Mouse (Mus musculus) kidney, embryonic 16.5 days (tissue): ENCODE measurements at regions not wholly inside any gene's neighbourhood (a gene's known extent, or its start where the extent isn't known, plus 50 kb on each side); places are given as distances from the start of the nearest gene placed in this dataset.

Source experiments
- ATAC-seq: fragments of 200-750 bp; cut with Nextera tagmentation; 2 replicates; pipeline ENCODE4 v1.8.0; 2017; ENCODE audit warnings: moderate TSS enrichment; ENCODE audit not compliant: low FRiP score, low TSS enrichment
- H3K27ac ChIP-seq: fragments of 300-500 bp; sonication (generic); 2 replicates; pipeline ENCODE4 v1.5.1; 2014; ENCODE audit warnings: low read length
- H3K27me3 ChIP-seq: fragments of 300-500 bp; sonication (generic); 2 replicates; pipeline ENCODE4 v1.6.1; 2014; ENCODE audit warnings: low read length, control low read depth, mixed read lengths; ENCODE audit not compliant: insufficient read depth
- H3K36me3 ChIP-seq: fragments of 300-500 bp; sonication (generic); 2 replicates; pipeline ENCODE4 v1.6.1; 2014; ENCODE audit warnings: low read length, control low read depth, mixed read lengths; ENCODE audit not compliant: insufficient read depth
- H3K4me1 ChIP-seq: fragments of 300-500 bp; sonication (generic); 2 replicates; pipeline ENCODE4 v1.6.1; 2014; ENCODE audit warnings: low read length, control low read depth, mixed read lengths; ENCODE audit not compliant: insufficient read depth
- H3K4me2 ChIP-seq: fragments of 300-500 bp; sonication (generic); replicated peaks from 2 replicates; pipeline ENCODE4 v1.6.1; 2014; ENCODE audit warnings: low read depth, low read length
- H3K4me3 ChIP-seq: fragments of 300-500 bp; sonication (generic); 2 replicates; pipeline ENCODE4 v1.5.1; 2014; ENCODE audit warnings: mild to moderate bottlenecking, low read length
- H3K9ac ChIP-seq: fragments of 300-500 bp; sonication (generic); replicated peaks from 2 replicates; pipeline ENCODE4 v1.6.1; 2014; ENCODE audit warnings: low read length
- H3K9me3 ChIP-seq: fragments of 300-500 bp; sonication (generic); 2 replicates; pipeline ENCODE4 v1.6.1; 2016; ENCODE audit warnings: low read length, control low read depth
- WGBS: fragments of 180-500 bp; shearing (Covaris S2); extraction: QIAGEN DNeasy Blood & Tissue Kit; methylation state at CpG from one replicate; pipeline ENCODE4 v1.1.7; 2014; 5-methylcytosine and 5-hydroxymethylcytosine counted together

DNA sequence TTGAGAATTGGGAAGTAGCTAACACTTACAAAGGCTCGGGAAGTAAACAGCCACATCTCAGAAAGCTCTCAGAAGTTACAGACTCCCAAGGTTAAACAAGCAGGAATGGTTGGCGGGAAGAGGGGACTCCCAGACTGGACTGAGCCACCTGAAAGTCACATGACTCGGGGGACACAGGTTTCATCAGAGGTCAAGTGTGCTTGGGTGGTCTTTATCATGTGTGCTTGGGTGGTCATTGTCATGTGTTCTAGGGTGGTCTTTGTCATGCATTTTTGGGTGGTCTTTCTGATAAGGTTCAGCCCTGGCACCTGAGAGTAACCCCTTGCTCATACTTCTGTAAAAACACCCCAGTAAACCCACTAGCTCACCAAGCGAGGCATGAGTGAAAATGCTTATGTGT, 218.1 kb downstream of the Dhx35 start:
- no peak overlapping the region for H3K4me3 ChIP-seq
- WGBS: 73% methylated on average over 4 of the region's 4 CpGs
- no peak overlapping the region for H3K27ac ChIP-seq
- H3K4me2 ChIP-seq: no peak overlapping the region
- H3K36me3 ChIP-seq: no peaks in the 10 kb centered on the region
- H3K27me3 ChIP-seq: no peaks in the 10 kb centered on the region
- H3K9me3 ChIP-seq: no peaks in the 10 kb centered on the region
- H3K9ac ChIP-seq: no peak overlapping the region
- no peak for ATAC-seq
- no peaks in the 10 kb centered on the region for H3K4me1 ChIP-seq

DNA sequence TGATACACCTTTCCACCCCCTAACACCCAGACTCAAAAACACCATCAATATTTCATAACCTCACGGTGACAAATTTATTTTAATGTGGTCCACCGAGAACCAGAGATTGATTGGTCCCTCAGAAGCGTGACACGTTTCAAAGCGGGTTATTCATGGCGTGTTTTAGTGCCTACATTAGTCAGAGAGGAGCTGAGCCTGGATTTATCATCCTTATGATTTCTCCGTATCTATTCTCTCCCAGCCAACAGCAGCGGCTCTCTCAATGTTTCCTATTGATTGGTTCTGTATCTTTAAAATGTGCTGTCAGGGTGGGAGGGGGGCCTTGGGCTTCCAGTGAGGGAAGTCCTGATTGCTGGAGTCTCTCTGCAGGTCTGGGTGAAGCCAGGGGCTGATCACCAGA, 219.9 kb downstream of the Dhx35 start:
- H3K4me2 ChIP-seq: no peak overlapping the region
- no peak for ATAC-seq
- H3K9me3 ChIP-seq: no peaks in the 10 kb centered on the region
- H3K27ac ChIP-seq: no peak overlapping the region
- H3K36me3 ChIP-seq: no peaks in the 10 kb centered on the region
- no peaks in the 10 kb centered on the region for H3K4me1 ChIP-seq
- no peaks in the 10 kb centered on the region for H3K27me3 ChIP-seq
- no peak overlapping the region for H3K4me3 ChIP-seq
- H3K9ac ChIP-seq: no peak overlapping the region
- WGBS: 57% methylated on average over 8 of the region's 8 CpGs

DNA sequence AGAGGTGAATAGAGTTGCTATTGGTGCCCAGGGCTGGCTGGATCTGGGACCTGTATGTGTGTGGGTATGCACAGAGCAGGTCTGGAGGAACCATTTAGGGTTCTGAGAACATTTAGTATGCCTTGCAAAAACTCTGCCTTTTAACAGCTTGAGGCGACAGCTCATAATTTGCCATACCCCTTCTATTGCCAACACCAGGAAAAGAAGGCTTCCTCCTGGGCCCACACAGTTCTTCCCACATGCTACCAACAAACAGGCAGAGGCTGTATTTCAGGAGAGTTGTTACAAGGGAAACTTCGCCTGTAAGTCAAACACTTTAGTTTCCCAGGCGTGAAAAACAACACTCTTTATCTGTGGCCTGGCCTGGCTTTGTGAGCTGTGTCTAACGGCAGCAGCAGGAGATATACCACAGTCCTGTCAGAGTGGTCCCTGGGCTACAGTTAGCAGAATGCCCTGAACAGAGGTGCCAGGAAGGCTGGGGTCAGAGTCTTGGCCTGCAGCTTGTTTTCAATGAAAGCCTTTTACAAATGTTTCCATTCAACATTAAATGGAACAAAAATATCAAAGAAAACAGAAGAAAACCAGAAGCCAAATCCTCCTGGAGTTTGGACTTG, 225.4 kb downstream of the Dhx35 start:
- Histone ChIP-seq H3K4me2 (no peak overlapping the region), H3K4me3 (no peak overlapping the region), H3K27ac (no peak overlapping the region), H3K36me3 (no peaks in the 10 kb centered on the region), H3K27me3 (no peaks in the 10 kb centered on the region), H3K9ac (no peak overlapping the region), H3K4me1 (no peaks in the 10 kb centered on the region), H3K9me3 (no peaks in the 10 kb centered on the region)
- no peak for ATAC-seq
- 31% methylated on average over 4 of the region's 4 CpGs for WGBS

DNA sequence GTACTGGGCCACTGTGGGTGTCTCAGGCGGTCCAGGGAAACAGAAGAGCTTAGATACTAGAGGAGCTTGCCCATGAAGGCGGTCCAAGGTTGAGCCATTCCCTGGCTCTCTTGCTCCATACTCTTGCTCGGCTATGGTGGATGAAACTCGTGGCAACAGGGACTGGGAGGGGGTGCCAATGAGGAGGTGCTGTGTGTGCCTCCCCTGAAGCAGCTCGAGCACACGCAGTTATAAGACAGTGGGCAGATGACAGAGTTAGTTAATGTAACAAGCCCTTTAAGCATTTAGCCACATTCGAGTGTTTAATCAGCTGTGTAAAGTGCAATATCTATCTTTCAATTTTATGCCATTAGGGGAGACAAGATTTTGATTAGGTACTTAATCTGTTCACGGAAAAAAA, 237.5 kb downstream of the Dhx35 start:
- ATAC-seq: no peak

GRCm38 (mm10) chr2:159039916-159040315, 245.3 kb downstream of the Dhx35 start:
- H3K9ac ChIP-seq: no peak overlapping the region
- 62% methylated on average over 4 of the region's 4 CpGs for WGBS
- no peaks in the 10 kb centered on the region for H3K36me3 ChIP-seq
- no peaks in the 10 kb centered on the region for H3K27me3 ChIP-seq
- no peak for ATAC-seq
- H3K4me1 ChIP-seq: no peaks in the 10 kb centered on the region
- no peaks in the 10 kb centered on the region for H3K9me3 ChIP-seq
- H3K27ac ChIP-seq: no peak overlapping the region
- no peak overlapping the region for H3K4me2 ChIP-seq
- H3K4me3 ChIP-seq: no peak overlapping the region

More for the DNA sequence above, 237.5 kb downstream of the Dhx35 start:
- Histone ChIP-seq H3K4me1 (no peaks in the 10 kb centered on the region), H3K27ac (no peak overlapping the region), H3K9me3 (no peaks in the 10 kb centered on the region), H3K9ac (no peak overlapping the region), H3K27me3 (no peaks in the 10 kb centered on the region), H3K36me3 (no peaks in the 10 kb centered on the region), H3K4me3 (no peak overlapping the region), H3K4me2 (no peak overlapping the region)
- WGBS: 57% methylated on average over 8 of the region's 8 CpGs

GRCm38 (mm10) chr2:159053534-159053933, 258.9 kb downstream of the Dhx35 start:
- Histone ChIP-seq H3K9me3 (no peaks in the 10 kb centered on the region), H3K27ac (no peak overlapping the region), H3K4me3 (no peak overlapping the region), H3K4me2 (no peak overlapping the region), H3K9ac (no peak overlapping the region), H3K36me3 (no peaks in the 10 kb centered on the region), H3K27me3 (no peaks in the 10 kb centered on the region), H3K4me1 (no peaks in the 10 kb centered on the region; the same call in 1 of the 2 replicates)
- 38% methylated on average over 10 of the region's 10 CpGs for WGBS
- peak; percentile 84 for ATAC-seq

DNA sequence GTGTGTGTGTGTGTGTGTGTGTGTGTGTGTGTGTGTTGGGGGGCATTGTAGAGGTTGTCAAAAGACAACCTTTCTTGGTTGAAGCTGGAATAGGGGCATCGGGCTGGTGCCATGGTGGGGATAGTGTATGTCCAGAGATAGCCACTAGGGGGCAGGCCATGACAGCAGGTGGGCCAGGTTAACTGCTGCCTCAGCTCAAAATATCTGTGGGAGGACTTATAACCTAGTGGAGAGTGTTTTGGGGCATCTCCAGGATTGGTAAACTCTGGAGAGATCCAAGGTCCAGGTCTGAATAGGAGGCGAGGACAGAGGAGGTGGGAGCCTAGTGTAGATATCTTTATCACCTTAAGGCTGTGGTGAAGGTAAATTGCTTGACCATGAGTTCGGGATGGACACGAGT, 259.3 kb downstream of the Dhx35 start:
- H3K4me3 ChIP-seq: no peak overlapping the region
- peak; percentile 18; the same call in 1 of the 2 replicates for ATAC-seq
- WGBS: 53% methylated on average over 4 of the region's 4 CpGs

GRCm38 (mm10) chr2:159054451-159054850, 259.8 kb downstream of the Dhx35 start:
- H3K27me3 ChIP-seq: no peaks in the 10 kb centered on the region
- H3K9me3 ChIP-seq: no peaks in the 10 kb centered on the region
- H3K9ac ChIP-seq: no peak overlapping the region
- H3K27ac ChIP-seq: no peak overlapping the region
- no peak for ATAC-seq
- no peak overlapping the region for H3K4me2 ChIP-seq
- H3K4me1 ChIP-seq: no peaks in the 10 kb centered on the region; the same call in 1 of the 2 replicates
- no peaks in the 10 kb centered on the region for H3K36me3 ChIP-seq
- 89% methylated on average over 3 of the region's 3 CpGs for WGBS
- H3K4me3 ChIP-seq: no peak overlapping the region

More for the DNA sequence above, 259.3 kb downstream of the Dhx35 start:
- no peak overlapping the region for H3K4me2 ChIP-seq
- H3K9me3 ChIP-seq: no peaks in the 10 kb centered on the region
- no peaks in the 10 kb centered on the region for H3K27me3 ChIP-seq
- no peaks in the 10 kb centered on the region for H3K36me3 ChIP-seq
- H3K27ac ChIP-seq: no peak overlapping the region
- no peak overlapping the region for H3K9ac ChIP-seq
- H3K4me1 ChIP-seq: no peaks in the 10 kb centered on the region; the same call in 1 of the 2 replicates

GRCm38 (mm10) chr2:159055780-159056179, 261.2 kb downstream of the Dhx35 start:
- H3K4me3 ChIP-seq: no peak overlapping the region
- no peak for ATAC-seq
- H3K9me3 ChIP-seq: no peaks in the 10 kb centered on the region
- H3K9ac ChIP-seq: no peak overlapping the region
- no peaks in the 10 kb centered on the region for H3K36me3 ChIP-seq
- WGBS: 39% methylated on average over 6 of the region's 6 CpGs
- H3K4me2 ChIP-seq: no peak overlapping the region
- H3K27me3 ChIP-seq: no peaks in the 10 kb centered on the region
- H3K4me1 ChIP-seq: no peaks in the 10 kb centered on the region; the same call in 1 of the 2 replicates
- no peak overlapping the region for H3K27ac ChIP-seq

DNA sequence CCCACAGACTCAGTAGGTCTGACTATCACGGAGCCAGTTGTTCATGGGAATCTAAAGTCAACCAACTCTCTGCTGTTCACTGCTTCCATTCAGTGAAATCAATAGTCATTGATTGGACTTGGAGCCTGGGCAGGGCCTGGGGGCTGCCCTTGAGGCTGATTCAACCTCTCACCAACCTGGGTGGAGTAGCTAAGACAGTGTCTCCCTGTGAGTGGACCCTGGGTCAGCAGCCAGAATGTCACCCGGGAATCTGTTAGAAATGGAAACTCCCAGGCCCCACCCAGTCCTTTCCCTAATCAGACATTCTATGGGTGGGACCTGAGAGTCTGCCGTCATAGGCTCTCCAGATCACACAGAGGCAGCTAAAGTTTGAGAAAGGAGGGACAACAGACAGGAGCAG, 262.4 kb downstream of the Dhx35 start:
- H3K9me3 ChIP-seq: no peaks in the 10 kb centered on the region
- no peak overlapping the region for H3K4me2 ChIP-seq
- H3K27ac ChIP-seq: no peak overlapping the region
- no peaks in the 10 kb centered on the region for H3K36me3 ChIP-seq
- no peak overlapping the region for H3K9ac ChIP-seq
- H3K27me3 ChIP-seq: no peaks in the 10 kb centered on the region
- no peak overlapping the region for H3K4me3 ChIP-seq
- no peaks in the 10 kb centered on the region; the same call in 1 of the 2 replicates for H3K4me1 ChIP-seq
- no peak for ATAC-seq
- 75% methylated on average over 3 of the region's 3 CpGs for WGBS
